Mouse (Mus musculus) kidney, postnatal 4 days (tissue): Measurements from ENCODE around the gene Gm13199.

Experiments used
- DNase-seq, 2 experiments: peaks; one replicate each; pipeline ENCODE4 v3.0.0; 2021; ENCODE audit warnings: mixed read lengths in 2 of 2

The Gm13199 gene

GRCm38 (mm10) chr2:5821264-5821663, 41.5 kb downstream of the Gm13199 start:
- no peak for DNase-seq
